Mouse (Mus musculus): ENCODE data around the gene Tnfsf9.

The Tnfsf9 gene

GRCm38 (mm10) chr17:57135635-57136034 lies 30.5 kb downstream of the Tnfsf9 start:
- DNase-seq = no peak

GRCm38 (mm10) chr17:57138676-57139075 lies 33.6 kb downstream of the Tnfsf9 start:
- DNase-seq = no peak

DNA sequence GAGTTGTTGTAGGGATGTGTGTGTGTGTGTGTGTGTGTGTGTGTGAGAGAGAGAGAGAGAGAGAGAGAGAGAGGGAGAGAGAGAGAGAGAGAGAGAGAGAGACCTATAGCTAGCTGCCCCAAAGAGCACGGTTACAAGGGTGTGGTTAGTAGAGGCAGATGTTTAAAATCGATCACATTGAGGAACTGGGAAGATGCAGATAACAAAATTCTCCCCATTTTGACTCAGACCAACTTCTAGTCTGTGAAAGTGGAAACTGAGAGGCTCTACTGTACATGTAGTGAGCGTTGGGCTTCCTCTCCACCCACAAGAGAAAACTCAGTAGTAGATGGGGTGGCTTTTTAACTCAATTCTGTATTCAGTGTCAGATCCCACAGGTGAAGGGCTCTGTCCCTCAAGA lies 34.6 kb downstream of the Tnfsf9 start:
- DNase-seq = no peak

DNA sequence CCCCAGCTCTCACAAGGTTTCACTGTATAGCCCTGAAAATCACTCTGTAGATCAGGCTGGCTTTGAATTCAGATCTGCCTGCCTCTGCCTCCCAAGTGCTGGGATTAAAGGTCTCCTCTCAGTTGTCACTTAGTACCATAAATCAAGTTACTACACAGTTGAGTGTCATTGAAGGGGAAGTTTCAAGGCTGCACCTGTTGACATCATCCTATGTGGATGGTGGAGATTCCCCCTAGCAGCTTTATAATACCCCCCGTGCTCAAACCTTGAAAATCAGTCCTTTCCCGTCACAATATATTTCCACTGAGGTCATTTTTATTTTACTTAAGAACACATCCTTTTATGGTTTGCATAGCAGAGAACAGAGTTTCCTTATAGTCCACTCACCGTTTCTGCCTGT lies 38.6 kb downstream of the Tnfsf9 start:
- DNase-seq = no peak

- no peak for DNase-seq
These were observed 40.0 kb downstream of the Tnfsf9 start for GRCm38 (mm10) chr17:57145115-57145514.

GRCm38 (mm10) chr17:57148343-57148742 lies 43.2 kb downstream of the Tnfsf9 start:
- no peak for DNase-seq

DNA sequence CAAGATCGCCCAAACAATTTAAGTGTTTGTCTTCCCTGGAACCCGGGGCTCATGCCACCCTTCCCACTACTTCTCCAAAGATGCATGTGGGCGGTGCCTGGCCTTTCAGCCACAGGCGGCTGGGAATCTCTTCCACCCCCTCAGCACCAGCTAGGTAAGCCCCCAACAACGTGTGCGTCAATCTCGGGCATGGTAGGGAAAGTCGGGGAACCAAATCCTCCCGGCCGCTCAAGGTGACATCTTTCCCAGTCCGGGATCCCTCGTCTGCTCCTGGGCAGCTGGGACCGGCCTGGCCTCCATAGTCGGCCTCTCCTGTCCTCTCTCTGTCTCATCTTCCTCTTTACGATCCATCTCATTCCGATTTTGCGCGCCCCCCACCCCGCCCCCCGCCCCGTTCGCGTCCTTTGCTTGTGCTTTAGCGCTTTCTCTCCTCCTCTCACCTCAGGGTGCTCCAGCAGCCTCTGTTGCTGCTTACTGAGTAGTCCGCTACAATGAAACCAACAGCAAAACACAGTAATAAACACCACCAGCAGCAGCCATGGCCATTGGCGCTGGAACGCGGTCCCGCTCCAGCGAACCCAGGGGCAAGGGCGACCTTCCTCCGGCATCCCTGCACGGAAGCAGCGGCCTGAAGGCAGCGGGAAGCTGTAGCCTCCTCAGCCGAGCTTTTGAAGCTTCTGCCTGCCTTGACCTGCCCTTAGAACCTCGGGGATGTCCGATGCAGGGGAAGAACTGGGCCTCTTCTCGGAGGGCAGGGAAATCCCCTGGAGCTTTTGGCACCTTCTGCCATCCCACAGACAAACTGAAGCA lies 44.1 kb downstream of the Tnfsf9 start, which contains the start of gene Cd70:
TSS of gene Cd70 (minus strand) at position 784 of the 810 bp plus-strand sequence.
- DNase-seq = no peak

- no peak for DNase-seq
These were observed 47.9 kb downstream of the Tnfsf9 start for GRCm38 (mm10) chr17:57153006-57153405.

DNA sequence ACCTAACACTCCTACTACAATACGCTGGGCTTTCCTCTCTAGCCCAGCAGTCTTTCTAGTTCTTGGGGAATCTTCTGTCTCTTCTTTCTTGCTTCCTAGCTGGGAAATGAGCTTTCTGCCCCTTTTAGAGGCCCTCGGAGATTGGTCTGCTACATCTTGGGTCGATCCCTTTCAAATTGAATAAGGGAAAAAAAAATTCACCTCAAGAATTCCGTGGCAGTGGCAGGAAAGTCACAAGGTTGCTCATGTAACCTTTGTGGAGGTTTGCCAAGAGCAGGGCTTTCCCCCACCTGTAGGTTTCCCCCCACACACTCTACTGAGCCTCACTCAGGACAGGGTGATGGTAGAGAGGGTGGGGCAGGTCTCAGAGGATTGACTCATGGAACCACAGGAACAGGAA lies 48.7 kb downstream of the Tnfsf9 start:
- DNase-seq = no peak
